Mouse (Mus musculus) midbrain, embryonic 13.5 days (tissue): Measurements from ENCODE around the gene Cdh12. TPM values are rescaled to one million over a fixed set of nuclear protein-coding genes. Genes with fewer than 3 reads are reported as not detected.

Experiments used
- ATAC-seq: fragments of 200-750 bp; cut with Nextera tagmentation; 2 replicates; pipeline ENCODE4 v1.8.0; 2017; ENCODE audit warnings: mild to moderate bottlenecking, moderate TSS enrichment, moderate library complexity
- H3K27ac ChIP-seq: fragments of 300-500 bp; sonication (generic); 2 replicates; pipeline ENCODE4 v1.5.1; 2015; ENCODE audit warnings: inconsistent platforms, mild to moderate bottlenecking, moderate library complexity
- H3K27me3 ChIP-seq: fragments of 300-500 bp; sonication (generic); 2 replicates; pipeline ENCODE4 v1.6.1; 2015; ENCODE audit warnings: mild to moderate bottlenecking, inconsistent platforms
- H3K36me3 ChIP-seq: fragments of 300-500 bp; sonication (generic); 2 replicates; pipeline ENCODE4 v1.6.1; 2015; ENCODE audit warnings: mild to moderate bottlenecking, inconsistent platforms
- H3K4me1 ChIP-seq: fragments of 300-500 bp; sonication (generic); replicated peaks from 2 replicates; pipeline ENCODE4 v1.6.1; 2015; ENCODE audit warnings: inconsistent platforms
- H3K4me2 ChIP-seq: fragments of 300-500 bp; sonication (generic); replicated peaks from 2 replicates; pipeline ENCODE4 v1.6.1; 2015; ENCODE audit warnings: moderate library complexity, mild to moderate bottlenecking, inconsistent platforms
- H3K4me3 ChIP-seq: fragments of 300-500 bp; sonication (generic); replicated peaks from 2 replicates; pipeline ENCODE4 v1.5.1; 2015; ENCODE audit warnings: mild to moderate bottlenecking, inconsistent platforms
- H3K9ac ChIP-seq: fragments of 300-500 bp; sonication (generic); replicated peaks from 2 replicates; pipeline ENCODE4 v1.6.1; 2015; ENCODE audit warnings: mild to moderate bottlenecking, inconsistent platforms
- H3K9me3 ChIP-seq: fragments of 300-500 bp; sonication (generic); 2 replicates; pipeline ENCODE4 v1.6.1; 2016; ENCODE audit warnings: mild to moderate bottlenecking, inconsistent platforms
- WGBS: fragments of 180-500 bp; shearing (Covaris S2); methylation state at CpG from one replicate; pipeline ENCODE4 v1.1.7; 2015; 5-methylcytosine and 5-hydroxymethylcytosine counted together
- polyA plus RNA-seq: library from polyadenylated mRNA; unstranded; fragments of >200 nt; fragmentation: Nextera tagmentation; extraction: Ambion mirVana; gene quantifications from 2 replicates; pipeline ENCODE4 v1.2.1, GENCODE M21; 2015

Cdh12 gene
- polyA plus RNA-seq, 1 experiment from 2014 or later, result 2.7 TPM

GRCm38 (mm10) chr15:20772289-20772688 lies 323.2 kb downstream of the Cdh12 start:
- no peak overlapping the region for H3K27ac ChIP-seq
- H3K9ac ChIP-seq, result no peak overlapping the region
- no peaks in the 10 kb centered on the region for H3K36me3 ChIP-seq
- no peaks in the 10 kb centered on the region for H3K9me3 ChIP-seq
- no peaks in the 10 kb centered on the region for H3K27me3 ChIP-seq
- ATAC-seq, result no peak
- no peaks in the 10 kb centered on the region for H3K4me1 ChIP-seq
- no peak overlapping the region for H3K4me2 ChIP-seq
- H3K4me3 ChIP-seq, result no peak overlapping the region

- Histone ChIP-seq H3K9ac (no peak overlapping the region), H3K9me3 (no peaks in the 10 kb centered on the region), H3K4me2 (no peak overlapping the region), H3K27me3 (no peaks in the 10 kb centered on the region), H3K4me3 (no peak overlapping the region), H3K4me1 (no peaks in the 10 kb centered on the region), H3K27ac (no peak overlapping the region), H3K36me3 (no peaks in the 10 kb centered on the region)
- no peak for ATAC-seq
Measured at GRCm38 (mm10) chr15:20773423-20773822, 324.4 kb downstream of the Cdh12 start.

- ATAC-seq, result peak; percentile 60
- WGBS, result 25% methylated on average over 4 of the region's 4 CpGs
Measured at GRCm38 (mm10) chr15:20796999-20797398, 347.9 kb downstream of the Cdh12 start.

GRCm38 (mm10) chr15:20798541-20798940 lies 349.5 kb downstream of the Cdh12 start:
- Histone ChIP-seq H3K36me3 (no peaks in the 10 kb centered on the region), H3K4me2 (no peak overlapping the region), H3K27me3 (no peaks in the 10 kb centered on the region), H3K9ac (no peak overlapping the region), H3K27ac (no peak overlapping the region), H3K4me1 (peaks cover 5% of the 10 kb centered on the region), H3K4me3 (no peak overlapping the region), H3K9me3 (no peaks in the 10 kb centered on the region)
- WGBS, result 96% methylated on average over 2 of the region's 2 CpGs
- ATAC-seq, result no peak

More at GRCm38 (mm10) chr15:20796999-20797398, 347.9 kb downstream of the Cdh12 start:
- Histone ChIP-seq H3K27me3 (no peaks in the 10 kb centered on the region), H3K36me3 (no peaks in the 10 kb centered on the region), H3K9me3 (no peaks in the 10 kb centered on the region), H3K4me2 (no peak overlapping the region), H3K27ac (no peak overlapping the region; the same call in 1 of the 2 replicates), H3K4me3 (no peak overlapping the region), H3K9ac (no peak overlapping the region), H3K4me1 (peaks cover 5% of the 10 kb centered on the region)

GRCm38 (mm10) chr15:20835887-20836286 lies 386.8 kb downstream of the Cdh12 start:
- ATAC-seq, result no peak
- no peaks in the 10 kb centered on the region for H3K4me1 ChIP-seq
- no peaks in the 10 kb centered on the region for H3K36me3 ChIP-seq
- no peaks in the 10 kb centered on the region for H3K9me3 ChIP-seq
- H3K4me2 ChIP-seq, result no peak overlapping the region
- no peaks in the 10 kb centered on the region for H3K27me3 ChIP-seq
- H3K4me3 ChIP-seq, result no peak overlapping the region
- H3K27ac ChIP-seq, result no peak overlapping the region
- no peak overlapping the region for H3K9ac ChIP-seq
- 55% methylated on average over 1 of the region's 1 CpGs for WGBS

GRCm38 (mm10) chr15:20836991-20837390 lies 387.9 kb downstream of the Cdh12 start:
- H3K4me3 ChIP-seq, result no peak overlapping the region
- ATAC-seq, result no peak
- no peaks in the 10 kb centered on the region for H3K27me3 ChIP-seq
- no peaks in the 10 kb centered on the region for H3K4me1 ChIP-seq
- no peaks in the 10 kb centered on the region for H3K9me3 ChIP-seq
- no peak overlapping the region for H3K4me2 ChIP-seq
- no peak overlapping the region for H3K9ac ChIP-seq
- H3K27ac ChIP-seq, result no peak overlapping the region
- 54% methylated on average over 3 of the region's 3 CpGs for WGBS
- no peaks in the 10 kb centered on the region for H3K36me3 ChIP-seq

- WGBS, result 89% methylated on average over 5 of the region's 5 CpGs
- no peak for ATAC-seq
- Histone ChIP-seq H3K27me3 (no peaks in the 10 kb centered on the region), H3K4me2 (no peak overlapping the region), H3K27ac (no peak overlapping the region), H3K9me3 (no peaks in the 10 kb centered on the region), H3K36me3 (no peaks in the 10 kb centered on the region), H3K9ac (no peak overlapping the region), H3K4me3 (no peak overlapping the region), H3K4me1 (no peaks in the 10 kb centered on the region)
Measured at GRCm38 (mm10) chr15:20841479-20841878, 392.4 kb downstream of the Cdh12 start.

- no peak overlapping the region for H3K4me2 ChIP-seq
- H3K9me3 ChIP-seq, result no peaks in the 10 kb centered on the region
- no peak overlapping the region for H3K4me3 ChIP-seq
- no peaks in the 10 kb centered on the region for H3K36me3 ChIP-seq
- H3K27me3 ChIP-seq, result no peaks in the 10 kb centered on the region
- H3K4me1 ChIP-seq, result no peaks in the 10 kb centered on the region
- no peak overlapping the region for H3K27ac ChIP-seq
- no peak overlapping the region for H3K9ac ChIP-seq
- WGBS, result 50% methylated on average over 2 of the region's 2 CpGs
- no peak for ATAC-seq
Measured at GRCm38 (mm10) chr15:20863076-20863475, 414.0 kb downstream of the Cdh12 start.

- Histone ChIP-seq H3K36me3 (no peaks in the 10 kb centered on the region), H3K4me3 (no peak overlapping the region), H3K27ac (no peak overlapping the region), H3K4me1 (no peaks in the 10 kb centered on the region), H3K4me2 (no peak overlapping the region), H3K27me3 (no peaks in the 10 kb centered on the region), H3K9ac (no peak overlapping the region), H3K9me3 (no peaks in the 10 kb centered on the region)
- WGBS, result 78% methylated on average over 1 of the region's 1 CpGs
- ATAC-seq, result no peak
Measured at GRCm38 (mm10) chr15:20872518-20872917, 423.5 kb downstream of the Cdh12 start.

GRCm38 (mm10) chr15:20876993-20877392 lies 427.9 kb downstream of the Cdh12 start:
- Histone ChIP-seq H3K4me2 (no peak overlapping the region), H3K9me3 (no peaks in the 10 kb centered on the region), H3K4me3 (no peak overlapping the region), H3K27me3 (no peaks in the 10 kb centered on the region), H3K4me1 (no peaks in the 10 kb centered on the region), H3K9ac (no peak overlapping the region), H3K36me3 (no peaks in the 10 kb centered on the region), H3K27ac (no peak overlapping the region)
- no peak for ATAC-seq
- WGBS, result 96% methylated on average over 2 of the region's 2 CpGs

GRCm38 (mm10) chr15:20893471-20893870 lies 444.4 kb downstream of the Cdh12 start:
- no peak overlapping the region for H3K27ac ChIP-seq
- ATAC-seq, result no peak
- WGBS, result 87% methylated on average over 3 of the region's 3 CpGs

GRCm38 (mm10) chr15:20902568-20902967 lies 453.5 kb downstream of the Cdh12 start:
- no peaks in the 10 kb centered on the region for H3K36me3 ChIP-seq
- no peak overlapping the region for H3K4me3 ChIP-seq
- H3K27me3 ChIP-seq, result no peaks in the 10 kb centered on the region
- H3K4me2 ChIP-seq, result no peak overlapping the region
- no peaks in the 10 kb centered on the region for H3K4me1 ChIP-seq
- WGBS, result 84% methylated on average over 3 of the region's 3 CpGs
- ATAC-seq, result no peak
- H3K9me3 ChIP-seq, result no peaks in the 10 kb centered on the region
- H3K27ac ChIP-seq, result no peak overlapping the region
- H3K9ac ChIP-seq, result no peak overlapping the region

More at GRCm38 (mm10) chr15:20893471-20893870, 444.4 kb downstream of the Cdh12 start:
- Histone ChIP-seq H3K4me2 (no peak overlapping the region), H3K9ac (no peak overlapping the region), H3K36me3 (no peaks in the 10 kb centered on the region), H3K27me3 (no peaks in the 10 kb centered on the region), H3K9me3 (no peaks in the 10 kb centered on the region), H3K4me3 (no peak overlapping the region), H3K4me1 (no peaks in the 10 kb centered on the region)

- Histone ChIP-seq H3K4me3 (no peak overlapping the region), H3K9ac (no peak overlapping the region)
- no peak for ATAC-seq
Measured at GRCm38 (mm10) chr15:20928221-20928620, 479.2 kb downstream of the Cdh12 start.

More at GRCm38 (mm10) chr15:20928221-20928620, 479.2 kb downstream of the Cdh12 start:
- Histone ChIP-seq H3K4me1 (no peaks in the 10 kb centered on the region), H3K27me3 (no peaks in the 10 kb centered on the region), H3K4me2 (no peak overlapping the region), H3K27ac (no peak overlapping the region), H3K9me3 (no peaks in the 10 kb centered on the region), H3K36me3 (no peaks in the 10 kb centered on the region)
